Mouse (Mus musculus) forebrain, embryonic 16.5 days (tissue): Measurements from ENCODE around the gene Fpgs. TPM values are rescaled to one million over a fixed set of nuclear protein-coding genes. Genes with fewer than 3 reads are reported as not detected.
A peak's percentile ranks its signal among the peaks of the same experiment; 100 is the strongest.

Source experiments
- ATAC-seq: fragments of 200-750 bp; cut with Nextera tagmentation; 2 replicates; pipeline ENCODE4 v1.8.0; 2017; ENCODE audit warnings: mild to moderate bottlenecking, moderate library complexity
- H3K27ac ChIP-seq: fragments of 300-500 bp; sonication (generic); 2 replicates; pipeline ENCODE4 v1.5.1; 2014; ENCODE audit warnings: low read length, control low read depth
- H3K27me3 ChIP-seq: fragments of 300-500 bp; sonication (generic); replicated peaks from 2 replicates; pipeline ENCODE4 v1.6.1; 2014; ENCODE audit warnings: low read length; ENCODE audit not compliant: control insufficient read depth, insufficient read depth
- H3K36me3 ChIP-seq: fragments of 300-500 bp; sonication (generic); 2 replicates; pipeline ENCODE4 v1.6.1; 2014; ENCODE audit not compliant: control insufficient read depth, insufficient read depth
- H3K4me1 ChIP-seq: fragments of 300-500 bp; sonication (generic); replicated peaks from 2 replicates; pipeline ENCODE4 v1.6.1; 2014; ENCODE audit warnings: low read length; ENCODE audit not compliant: control insufficient read depth, insufficient read depth
- H3K4me2 ChIP-seq: fragments of 300-500 bp; sonication (generic); 2 replicates; pipeline ENCODE4 v1.6.1; 2014; ENCODE audit warnings: mild to moderate bottlenecking, low read length, control low read depth
- H3K4me3 ChIP-seq: fragments of 300-500 bp; sonication (generic); replicated peaks from 2 replicates; pipeline ENCODE4 v1.5.1; 2014; ENCODE audit warnings: mild to moderate bottlenecking, low read length, control low read depth
- H3K9ac ChIP-seq: fragments of 300-500 bp; sonication (generic); replicated peaks from 2 replicates; pipeline ENCODE4 v1.6.1; 2014; ENCODE audit warnings: low read depth, low read length, control low read depth
- H3K9me3 ChIP-seq: fragments of 300-500 bp; sonication (generic); 2 replicates; pipeline ENCODE4 v1.6.1; 2016; ENCODE audit warnings: low read length; ENCODE audit not compliant: control insufficient read depth
- WGBS: fragments of 180-500 bp; shearing (Covaris S2); extraction: QIAGEN DNeasy Blood & Tissue Kit; methylation state at CpG from one replicate; pipeline ENCODE4 v1.1.7; 2014; 5-methylcytosine and 5-hydroxymethylcytosine counted together
- polyA plus RNA-seq: library from polyadenylated mRNA; unstranded; fragments of >200 nt; fragmentation: Nextera tagmentation; extraction: Ambion mirVana; gene quantifications from 2 replicates; pipeline ENCODE4 v1.2.1, GENCODE M21; 2015

Gene Fpgs
- polyA plus RNA-seq, 1 experiment from 2014 or later: 23.7 TPM

- no peak overlapping the region for H3K27ac ChIP-seq
- no peaks in the 10 kb centered on the region for H3K36me3 ChIP-seq
- no peaks in the 10 kb centered on the region for H3K9me3 ChIP-seq
- WGBS: 66% methylated on average over 11 of the region's 11 CpGs
- H3K4me1 ChIP-seq: peaks cover 7% of the 10 kb centered on the region
- H3K4me2 ChIP-seq: no peak overlapping the region
- ATAC-seq: no peak
- H3K9ac ChIP-seq: no peak overlapping the region
- no peaks in the 10 kb centered on the region for H3K27me3 ChIP-seq
- no peak overlapping the region for H3K4me3 ChIP-seq
Measured at GRCm38 (mm10) chr2:32730854-32731253, 26.9 kb upstream of the Fpgs start.

DNA sequence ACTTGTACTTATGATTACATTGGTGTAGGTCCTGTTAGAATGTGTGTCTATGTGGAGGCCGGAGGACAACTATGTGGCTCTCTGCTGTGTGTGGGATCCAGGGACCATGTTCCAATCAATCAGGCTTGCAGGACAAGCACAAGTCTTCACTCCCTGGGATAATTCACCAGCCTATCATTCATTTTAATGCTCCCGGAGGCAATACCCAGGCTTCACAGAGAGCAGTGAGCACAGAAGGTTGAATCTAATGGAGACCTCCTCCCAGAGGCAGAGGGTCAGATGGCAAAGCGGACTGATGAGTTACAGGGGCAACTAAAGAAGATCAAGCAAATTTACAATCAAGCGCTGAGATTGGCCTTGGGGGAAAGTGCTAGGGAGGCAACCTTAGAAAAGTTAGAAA is 25.6 kb upstream of the Fpgs start:
- Histone ChIP-seq H3K4me3 (no peak overlapping the region), H3K9ac (no peak overlapping the region), H3K36me3 (no peaks in the 10 kb centered on the region), H3K27ac (no peak overlapping the region), H3K4me2 (no peak overlapping the region), H3K9me3 (no peaks in the 10 kb centered on the region), H3K4me1 (peaks cover 7% of the 10 kb centered on the region), H3K27me3 (no peaks in the 10 kb centered on the region)
- 86% methylated on average over 4 of the region's 4 CpGs for WGBS
- no peak for ATAC-seq

DNA sequence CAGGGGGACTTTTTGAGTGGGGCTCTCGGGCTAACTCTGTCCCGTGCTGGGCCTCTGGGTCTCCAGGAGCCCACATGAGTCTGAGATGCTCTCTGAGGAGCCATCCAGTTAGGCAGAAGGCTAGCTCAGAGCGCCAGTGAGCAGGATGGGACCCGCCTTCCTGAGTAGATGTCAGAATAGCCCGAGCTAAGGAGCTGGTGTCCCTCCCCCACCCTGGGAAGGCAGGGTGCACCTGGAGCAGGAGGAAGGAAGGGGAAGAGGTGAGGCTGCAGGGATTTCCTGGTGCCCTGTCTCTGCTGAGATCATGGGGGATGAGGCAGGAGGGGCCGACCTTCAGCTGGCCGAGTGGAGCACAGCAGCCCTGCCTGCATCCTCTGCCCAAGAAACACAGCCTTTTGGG is 24.5 kb upstream of the Fpgs start:
- H3K36me3 ChIP-seq: no peaks in the 10 kb centered on the region
- ATAC-seq: no peak
- peaks cover 7% of the 10 kb centered on the region for H3K4me1 ChIP-seq
- no peaks in the 10 kb centered on the region for H3K9me3 ChIP-seq
- no peak overlapping the region for H3K4me3 ChIP-seq
- H3K4me2 ChIP-seq: no peak overlapping the region
- H3K27ac ChIP-seq: no peak overlapping the region
- H3K9ac ChIP-seq: no peak overlapping the region
- 56% methylated on average over 7 of the region's 7 CpGs for WGBS
- no peaks in the 10 kb centered on the region for H3K27me3 ChIP-seq

GRCm38 (mm10) chr2:32727435-32727834 is 23.5 kb upstream of the Fpgs start:
- Histone ChIP-seq H3K4me2 (peak overlapping the region; percentile 49), H3K9ac (peak overlapping the region; percentile 12; the same call in 1 of the 2 replicates), H3K9me3 (no peaks in the 10 kb centered on the region), H3K27ac (no peak overlapping the region), H3K27me3 (no peaks in the 10 kb centered on the region), H3K36me3 (no peaks in the 10 kb centered on the region), H3K4me3 (peak overlapping the region; percentile 29), H3K4me1 (peaks cover 7% of the 10 kb centered on the region)
- ATAC-seq: peak; percentile 99
- WGBS: 1% methylated on average over 16 of the region's 16 CpGs

- Histone ChIP-seq H3K4me1 (peaks cover 7% of the 10 kb centered on the region), H3K9ac (no peak overlapping the region), H3K27ac (no peak overlapping the region), H3K36me3 (no peaks in the 10 kb centered on the region), H3K27me3 (no peaks in the 10 kb centered on the region), H3K9me3 (no peaks in the 10 kb centered on the region), H3K4me3 (no peak overlapping the region), H3K4me2 (no peak overlapping the region)
- WGBS: 82% methylated on average over 16 of the region's 16 CpGs
- ATAC-seq: no peak
Measured at GRCm38 (mm10) chr2:32724832-32725790, 21.2 kb upstream of the Fpgs start.

DNA sequence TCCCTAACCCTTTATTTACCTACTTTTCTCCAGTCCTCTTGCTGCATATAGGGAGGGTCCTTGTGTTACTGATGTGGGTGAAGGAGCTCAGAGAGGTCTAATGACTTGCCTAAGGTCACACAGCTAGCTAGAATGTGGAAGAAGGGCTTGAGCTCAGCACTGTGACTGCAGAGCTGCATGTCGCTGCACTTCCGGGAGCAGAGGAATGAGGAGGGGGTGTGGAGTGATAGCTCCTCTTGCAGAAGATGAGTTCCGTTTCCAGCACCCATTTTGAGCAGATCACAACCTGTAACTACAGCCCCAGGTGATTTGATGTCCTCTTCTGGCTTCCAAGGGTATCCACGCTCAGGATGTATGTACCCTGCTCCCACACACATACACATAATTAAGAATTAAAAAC is 20.2 kb upstream of the Fpgs start:
- Histone ChIP-seq H3K4me1 (peaks cover 7% of the 10 kb centered on the region), H3K9ac (no peak overlapping the region), H3K4me3 (no peak overlapping the region), H3K4me2 (no peak overlapping the region), H3K9me3 (no peaks in the 10 kb centered on the region), H3K27me3 (no peaks in the 10 kb centered on the region), H3K27ac (no peak overlapping the region), H3K36me3 (no peaks in the 10 kb centered on the region)
- ATAC-seq: no peak
- 78% methylated on average over 4 of the region's 4 CpGs for WGBS

- Histone ChIP-seq H3K4me2 (no peak overlapping the region), H3K4me1 (peaks cover 6% of the 10 kb centered on the region), H3K4me3 (no peak overlapping the region), H3K9me3 (no peaks in the 10 kb centered on the region), H3K9ac (no peak overlapping the region), H3K27ac (no peak overlapping the region), H3K36me3 (no peaks in the 10 kb centered on the region), H3K27me3 (no peaks in the 10 kb centered on the region)
- no peak for ATAC-seq
- WGBS: 71% methylated on average over 3 of the region's 3 CpGs
Measured at GRCm38 (mm10) chr2:32722581-32722980, 18.6 kb upstream of the Fpgs start.

GRCm38 (mm10) chr2:32722046-32722445 is 18.1 kb upstream of the Fpgs start:
- no peak for ATAC-seq
- Histone ChIP-seq H3K9ac (no peak overlapping the region), H3K36me3 (no peaks in the 10 kb centered on the region), H3K4me2 (no peak overlapping the region), H3K27me3 (no peaks in the 10 kb centered on the region), H3K4me1 (peaks cover 2% of the 10 kb centered on the region), H3K4me3 (no peak overlapping the region), H3K9me3 (no peaks in the 10 kb centered on the region), H3K27ac (no peak overlapping the region)
- WGBS: 59% methylated on average over 6 of the region's 6 CpGs

DNA sequence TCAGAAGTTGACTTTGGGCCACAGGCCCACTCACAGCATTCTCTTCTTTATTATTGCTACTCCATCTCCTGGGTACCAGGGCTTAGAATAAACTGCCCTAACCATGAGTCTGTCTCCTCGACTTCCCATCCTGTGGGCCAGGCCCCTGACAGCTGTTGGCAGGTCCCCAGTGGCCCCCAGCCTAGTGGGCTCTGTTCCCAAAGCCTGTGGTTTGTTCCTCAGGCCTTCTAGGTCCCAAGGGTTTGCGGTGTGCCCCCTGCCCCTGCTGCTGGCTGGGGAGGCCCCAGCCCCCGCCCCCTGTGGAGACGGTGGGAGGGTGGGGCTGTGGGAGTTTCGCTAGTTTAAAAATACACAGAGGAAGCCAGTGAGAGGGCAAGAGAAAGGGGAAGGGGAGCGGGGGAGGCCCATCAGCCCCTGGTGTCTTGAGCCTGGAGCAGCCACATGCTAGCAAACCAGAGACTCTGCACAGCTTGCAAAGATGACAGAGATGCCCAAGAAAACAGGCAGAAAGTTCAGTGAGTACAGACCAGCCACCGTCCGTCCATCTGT is 16.8 kb upstream of the Fpgs start, which contains the start of gene Sh2d3c:
Sh2d3c (plus strand) TSS at position 375 of the 549 bp plus-strand sequence.
- no peaks in the 10 kb centered on the region for H3K36me3 ChIP-seq
- H3K27me3 ChIP-seq: no peaks in the 10 kb centered on the region
- ATAC-seq: no peak
- H3K9ac ChIP-seq: no peak within 1 kb of the TSS
- WGBS: 48% methylated on average over 8 of the region's 8 CpGs
- no peak within 1 kb of the TSS for H3K4me2 ChIP-seq
- no peak within 1 kb of the TSS for H3K4me3 ChIP-seq
- H3K27ac ChIP-seq: no peak within 1 kb of the TSS
- no peaks in the 10 kb centered on the region; the same call in 1 of the 2 replicates for H3K4me1 ChIP-seq
- H3K9me3 ChIP-seq: no peaks in the 10 kb centered on the region
